Mouse (Mus musculus): Measurements from ENCODE around the gene Vgf.

The Vgf gene

GRCm38 (mm10) chr5:137026092-137026491, at the start of gene Vgf:
TSS of gene Vgf (plus strand) at chr5:137026392.
- no peak for DNase-seq (ENCODE audit: low read depth)

- DNase-seq (ENCODE audit: low read depth), result no peak
Measured at GRCm38 (mm10) chr5:136977769-136978168, 48.4 kb upstream of the Vgf start.

- DNase-seq (ENCODE audit: low read depth), result no peak
Measured at GRCm38 (mm10) chr5:136979762-136980161, 46.4 kb upstream of the Vgf start.

GRCm38 (mm10) chr5:136980974-136981373, 45.2 kb upstream of the Vgf start:
- no peak for DNase-seq (ENCODE audit: low read depth)

- no peak for DNase-seq (ENCODE audit: low read depth)
Measured at GRCm38 (mm10) chr5:136982338-136982930, 43.8 kb upstream of the Vgf start.

GRCm38 (mm10) chr5:136984828-136985227, 41.4 kb upstream of the Vgf start:
- DNase-seq (ENCODE audit: low read depth), result no peak

- peak; percentile 99 for DNase-seq (ENCODE audit: low read depth)
Measured at GRCm38 (mm10) chr5:136986695-136987137, 39.5 kb upstream of the Vgf start, which contains the start of gene Plod3. TSS of gene Plod3 (plus strand) at chr5:136987019.

- DNase-seq (ENCODE audit: low read depth), result peak; percentile 68
Measured at GRCm38 (mm10) chr5:136987138-136987933, 38.9 kb upstream of the Vgf start.

- DNase-seq (ENCODE audit: low read depth), result no peak
Measured at GRCm38 (mm10) chr5:136987934-136988271, 38.3 kb upstream of the Vgf start, which contains the start of gene Znhit1. TSS of gene Znhit1 (minus strand) at chr5:136988021.

GRCm38 (mm10) chr5:136988420-136988819, 37.8 kb upstream of the Vgf start:
- DNase-seq (ENCODE audit: low read depth), result no peak

- no peak for DNase-seq (ENCODE audit: low read depth)
Measured at GRCm38 (mm10) chr5:136989801-136990200, 36.4 kb upstream of the Vgf start.

- no peak for DNase-seq (ENCODE audit: low read depth)
Measured at GRCm38 (mm10) chr5:136999449-136999848, 26.7 kb upstream of the Vgf start.

- no peak for DNase-seq (ENCODE audit: low read depth)
Measured at GRCm38 (mm10) chr5:137000612-137001011, 25.6 kb upstream of the Vgf start.

- no peak for DNase-seq (ENCODE audit: low read depth)
Measured at GRCm38 (mm10) chr5:137007276-137007675, 18.9 kb upstream of the Vgf start.

GRCm38 (mm10) chr5:137009988-137010387, 16.2 kb upstream of the Vgf start:
- no peak for DNase-seq (ENCODE audit: low read depth)

- DNase-seq (ENCODE audit: low read depth), result no peak
Measured at GRCm38 (mm10) chr5:137012401-137012950, 13.7 kb upstream of the Vgf start.

GRCm38 (mm10) chr5:137015913-137016312, 10.3 kb upstream of the Vgf start:
- no peak for DNase-seq (ENCODE audit: low read depth)

- DNase-seq (ENCODE audit: low read depth), result no peak
Measured at GRCm38 (mm10) chr5:137024318-137024717, 1.9 kb upstream of the Vgf start.

GRCm38 (mm10) chr5:137025132-137025531, 1.1 kb upstream of the Vgf start:
- no peak for DNase-seq (ENCODE audit: low read depth)

GRCm38 (mm10) chr5:137028561-137029272, 2.5 kb downstream of the Vgf start:
- DNase-seq (ENCODE audit: low read depth), result no peak

GRCm38 (mm10) chr5:137029273-137029585, 3.0 kb downstream of the Vgf start:
- no peak for DNase-seq (ENCODE audit: low read depth)

GRCm38 (mm10) chr5:137029643-137030415, 3.6 kb downstream of the Vgf start:
- peak; percentile 96 for DNase-seq (ENCODE audit: low read depth)

Measured in c-Kit-positive CD71-positive TER-119-negative erythroid progenitor cells, embryonic 14.5 days (primary cell).